Mouse (Mus musculus) ES-E14 (cell line): ENCODE results near the gene Arhgef26.

Experiments used
- CHD2 ChIP-seq: IDR thresholded peaks from 2 replicates; pipeline ENCODE4 v1.6.1; 2014; ENCODE audit warnings: mild to moderate bottlenecking, low read depth, low read length, inconsistent platforms
- HCFC1 ChIP-seq: IDR thresholded peaks from 2 replicates; pipeline ENCODE4 v1.6.1; 2012; ENCODE audit warnings: low read length, inconsistent platforms, borderline replicate concordance; ENCODE audit not compliant: insufficient read depth
- MAFK ChIP-seq: IDR thresholded peaks from 2 replicates; pipeline ENCODE4 v1.6.1; 2014; ENCODE audit warnings: mild to moderate bottlenecking, low read depth, low read length, inconsistent platforms; ENCODE audit not compliant: insufficient read depth
- ZC3H11A ChIP-seq: IDR thresholded peaks from 2 replicates; pipeline ENCODE4 v1.6.1; 2012; ENCODE audit warnings: low read depth, mild to moderate bottlenecking, inconsistent platforms, low read length, borderline replicate concordance
- ZNF384 ChIP-seq: IDR thresholded peaks from 2 replicates; pipeline ENCODE4 v1.6.1; 2012; ENCODE audit warnings: low read depth, low read length, inconsistent platforms

DNA sequence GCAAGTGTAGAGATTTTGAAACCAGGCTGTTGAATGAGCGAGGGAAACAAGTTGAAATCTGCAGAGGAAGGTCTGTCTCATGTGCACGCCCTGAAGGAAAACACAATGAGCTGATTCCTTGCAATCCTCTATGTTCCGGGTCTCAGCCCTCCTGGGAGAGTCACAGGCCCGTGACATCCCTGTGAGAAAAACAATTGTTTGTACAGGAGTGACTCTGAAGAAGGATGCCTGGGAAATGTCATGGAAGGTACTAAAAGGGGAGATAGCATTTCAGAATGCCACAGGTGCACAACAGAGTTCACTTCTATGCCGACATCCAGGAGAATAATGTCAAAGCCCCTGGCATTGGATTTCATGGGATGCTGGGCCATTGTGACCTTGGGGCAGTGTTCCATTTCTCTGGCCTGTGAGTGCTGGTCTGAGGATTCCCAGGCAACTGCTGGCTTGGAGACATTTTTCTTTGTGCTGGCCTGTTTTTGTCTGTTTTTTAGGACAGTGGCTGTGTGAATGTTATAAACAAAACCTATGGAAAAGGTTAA lies 102.4 kb downstream of the Arhgef26 start:
- TF ChIP-seq ZNF384 (no peak), MAFK (no peak), ZC3H11A (no peak), CHD2 (no peak), HCFC1 (no peak)
